Mouse (Mus musculus): ENCODE data around the gene Mstn. TPM values are rescaled to one million over a fixed set of nuclear protein-coding genes. Genes with fewer than 3 reads are reported as not detected.

Mstn gene
- not detected for polyA plus RNA-seq (2017; shearing (Covaris generic))

DNA sequence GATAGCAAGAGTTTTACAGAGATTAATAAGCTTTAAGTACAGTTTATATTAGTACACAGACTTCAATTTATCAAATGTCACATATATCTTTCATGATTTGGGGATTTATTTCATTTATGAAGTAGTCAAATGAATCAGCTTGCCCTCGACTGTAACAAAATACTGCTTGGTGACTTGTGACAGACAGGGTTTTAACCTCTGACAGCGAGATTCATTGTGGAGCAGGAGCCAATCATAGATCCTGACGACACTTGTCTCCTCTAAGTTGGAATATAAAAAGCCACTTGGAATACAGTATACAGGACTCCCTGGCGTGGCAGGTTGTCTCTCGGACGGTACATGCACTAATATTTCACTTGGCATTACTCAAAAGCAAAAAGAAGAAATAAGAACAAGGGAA, at the start of gene Mstn:
Gene Mstn, plus strand, starts transcription at position 301 of the 400 bp plus-strand sequence.

GRCm38 (mm10) chr1:53020079-53020478, 41.4 kb upstream of the Mstn start, which contains the start of gene 1700019D03Rik:
Gene 1700019D03Rik, minus strand, starts transcription at chr1:53020179.

Other genes starting within 250 kb of the Mstn start
- gene Inpp1, start 244.0 kb upstream of the Mstn start, polyA plus RNA-seq (2017; shearing (Covaris generic)) = 100 to 1,000 TPM; 106 to 119 TPM
- 10 to 100 TPM; 23.3 to 26.7 TPM for gene Hibch, start 216.7 kb upstream of the Mstn start, polyA plus RNA-seq (2017; shearing (Covaris generic))
- 1 to 10 TPM; 6.1 to 6.8 TPM for gene 1700019D03Rik, start 41.5 kb upstream of the Mstn start, polyA plus RNA-seq (2017; shearing (Covaris generic))
- under 1 TPM in 1 of 2 experiments, not detected in 1; 0.76 TPM for gene 1700019A02Rik, start 126.0 kb downstream of the Mstn start, polyA plus RNA-seq (2017; shearing (Covaris generic))
- gene Pms1, start 235.4 kb downstream of the Mstn start, polyA plus RNA-seq (2017; shearing (Covaris generic)) = 10 to 100 TPM; 19.7 to 24.4 TPM
- gene Ormdl1, start 235.5 kb downstream of the Mstn start, polyA plus RNA-seq (2017; shearing (Covaris generic)) = 10 to 100 TPM; 68.2 to 80.4 TPM
- gene Gm28778, start 235.5 kb downstream of the Mstn start, polyA plus RNA-seq (2017; shearing (Covaris generic)) = not detected

Measured in inflammation-experienced regulatory T-cells (primary cell).